Comparison of ENCODE assay signal across 12 mouse cellular contexts in the genomic region with DNA sequence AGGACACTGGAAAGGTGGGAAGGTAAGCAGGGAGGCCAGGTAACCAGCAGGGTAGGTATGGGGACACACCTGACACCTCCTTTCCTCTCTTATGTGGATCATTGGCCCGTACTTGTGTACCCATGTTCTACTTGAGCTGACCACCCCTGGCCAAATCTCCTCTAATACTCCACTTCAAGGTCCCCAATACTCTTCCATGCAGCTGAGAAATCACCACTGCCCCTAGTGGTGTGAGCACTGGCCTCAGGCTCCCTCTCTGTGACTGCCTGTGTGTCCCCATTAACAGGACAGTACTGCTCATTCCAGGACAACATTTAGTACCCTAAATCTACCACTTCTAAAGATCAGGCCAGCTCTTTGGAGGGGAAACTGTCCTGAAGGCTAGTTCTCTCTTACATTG. TPM values are rescaled to one million over a fixed set of nuclear protein-coding genes. Genes with fewer than 3 reads are reported as not detected.
A peak's percentile ranks its signal among the peaks of the same experiment; 100 is the strongest.
DNase-seq lines count a peak whose midpoint lies in the region; TF ChIP-seq lines count a peak whose summit lies in the region.
"Had no signal": no experiment of that assay in that cellular context is flagged by ENCODE, and none has a peak within 500 bp of the region (broad histone marks: within the 10 kb centered on the region; RNA-seq: fewer than 3 reads in every experiment).

No protein-coding gene starts in this region.

- intact Hi-C loops in left cerebral cortex, adult 2 months (cut with DNase I): loop anchor here (1.0 kb wide), 1 partner anchor 45 kb away; no protein-coding TSS in a partner anchor
- intact Hi-C loops in left cerebral cortex, postnatal 25 days (cut with DNase I): loop anchor here (2.0 kb wide), 1 partner anchor 45 kb away; no protein-coding TSS in a partner anchor

- TF ChIP-seq CTCF in left cerebral cortex, adult 2 months (IDR thresholded peaks at IDR 0.05): peak; percentile 48
- peak; percentile 49; the same call in 1 of the 2 replicates for TF ChIP-seq CTCF in brain, embryonic 14.5 days (IDR thresholded peaks at IDR 0.05; ENCODE audit: borderline replicate concordance, extremely low read depth, insufficient read depth, insufficient read length)

- no peak overlapping the region for H3K4me3 ChIP-seq in left cerebral cortex, adult 2 months
- H3K4me3 ChIP-seq: limb, embryonic 10.5 days had no signal

- no peak overlapping the region for H3K27ac ChIP-seq in left cerebral cortex, adult 2 months
- H3K27ac ChIP-seq: limb, embryonic 10.5 days; macrophage had no signal

- DNase-seq in embryo, embryonic 10 days (ENCODE audit: low spot score): peak; percentile 22
- no peak for DNase-seq in embryo, embryonic 9.5 days (ENCODE audit: extremely low spot score)
- DNase-seq in left cerebral cortex, adult 2 months (ENCODE audit: extremely low spot score in 1 of 2, low spot score in 2 of 2): no peak
- no peak for DNase-seq in left cerebral cortex, postnatal 25 days (ENCODE audit: low spot score in 2 of 2)
- no peak for DNase-seq in brain, embryonic 14.5 days (ENCODE audit: low read depth)
- peak; percentile 9 for DNase-seq in naive thymus-derived CD4-positive, alpha-beta T cell, adult 2 months (ENCODE audit: low read depth)
- DNase-seq in natural killer cell, adult 2 months (ENCODE audit: low spot score in 2 of 2): no peak
- no peak for DNase-seq in urinary bladder, adult 18-20 months (ENCODE audit: low spot score in 2 of 2)
- DNase-seq: adrenal gland, postnatal 10 days; cerebellum, adult 8-10 months had no signal

- TF ChIP-seq POLR2A in brain, embryonic 14.5 days (IDR thresholded peaks at IDR 0.05; ENCODE audit: borderline replicate concordance, extremely low read depth, insufficient read depth, insufficient read length, poor library complexity, severe bottlenecking): no peak

RNA-seq across cellular contexts. Expression of a gene that starts 1.5 kb away (rescaled TPM):
- 100 to 1,000 TPM; 223 to 224 TPM for total RNA-seq in left cerebral cortex, adult 2 months (2021)
- total RNA-seq in left cerebral cortex, postnatal 25 days (2021): 100 to 1,000 TPM; 206 to 226 TPM
- polyA plus RNA-seq in brain, embryonic 14.5 days (2012; rRNA removed): 179 and 184 TPM in 2 replicates
- polyA plus RNA-seq: macrophage had no signal

RNA-seq across cellular contexts. Expression of a gene that starts 29.7 kb away (rescaled TPM):
- total RNA-seq in left cerebral cortex, adult 2 months (2021): 100 to 1,000 TPM; 116 to 132 TPM
- 100 to 1,000 TPM; 138 to 140 TPM for total RNA-seq in left cerebral cortex, postnatal 25 days (2021)
- 86.3 and 87.4 TPM in 2 replicates for polyA plus RNA-seq in brain, embryonic 14.5 days (2012; rRNA removed)

Comparison
In these comparisons a context has a peak if more than half of its experiments do, and no peak if none do; other contexts are left out.
1. DNase-seq: peak in embryo, embryonic 10 days (single experiment) and naive thymus-derived CD4-positive, alpha-beta T cell, adult 2 months (single experiment); none in embryo, embryonic 9.5 days (single experiment), left cerebral cortex, adult 2 months (0 of 2), left cerebral cortex, postnatal 25 days (0 of 2), brain, embryonic 14.5 days (single experiment), natural killer cell, adult 2 months (0 of 2) and urinary bladder, adult 18-20 months (0 of 2).